Mouse (Mus musculus) NIH3T3 (cell line): ENCODE results near the gene Car6.

Experiments used
- DNase-seq: peaks from one replicate; pipeline ENCODE4 v3.0.0-alpha.2; 2012; ENCODE audit warnings: low read depth

The Car6 gene

GRCm38 (mm10) chr4:150201232-150201631, at the start of gene Car6:
Car6 (minus strand) TSS chr4:150201332.
- no peak for DNase-seq

- DNase-seq: peak; percentile 34
Measured at GRCm38 (mm10) chr4:150249731-150250270, 48.7 kb upstream of the Car6 start.

GRCm38 (mm10) chr4:150248917-150249316, 47.8 kb upstream of the Car6 start:
- DNase-seq: no peak

- DNase-seq: peak; percentile 81
Measured at GRCm38 (mm10) chr4:150248009-150248408, 46.9 kb upstream of the Car6 start.

GRCm38 (mm10) chr4:150245876-150246275, 44.7 kb upstream of the Car6 start:
- DNase-seq: no peak

GRCm38 (mm10) chr4:150242745-150243144, 41.6 kb upstream of the Car6 start:
- DNase-seq: no peak

GRCm38 (mm10) chr4:150241708-150242107, 40.6 kb upstream of the Car6 start:
- no peak for DNase-seq

- DNase-seq: no peak
Measured at GRCm38 (mm10) chr4:150240381-150240886, 39.3 kb upstream of the Car6 start.

- DNase-seq: peak; percentile 86
Measured at GRCm38 (mm10) chr4:150239951-150240368, 38.8 kb upstream of the Car6 start.

GRCm38 (mm10) chr4:150239503-150239902, 38.4 kb upstream of the Car6 start:
- DNase-seq: no peak

- no peak for DNase-seq
Measured at GRCm38 (mm10) chr4:150239087-150239480, 38.0 kb upstream of the Car6 start.

- DNase-seq: peak; percentile 54
Measured at GRCm38 (mm10) chr4:150238433-150239086, 37.4 kb upstream of the Car6 start.

GRCm38 (mm10) chr4:150237636-150238361, 36.7 kb upstream of the Car6 start:
- DNase-seq: peak; percentile 55

- DNase-seq: peak; percentile 98
Measured at GRCm38 (mm10) chr4:150236521-150237481, 35.7 kb upstream of the Car6 start, which contains the start of gene Eno1. Eno1 (plus strand) TSS chr4:150236721.

GRCm38 (mm10) chr4:150236031-150236430, 34.9 kb upstream of the Car6 start:
- DNase-seq: no peak

GRCm38 (mm10) chr4:150235585-150235984, 34.5 kb upstream of the Car6 start:
- DNase-seq: no peak

- DNase-seq: peak; percentile 44
Measured at GRCm38 (mm10) chr4:150234599-150235327, 33.6 kb upstream of the Car6 start.

- DNase-seq: no peak
Measured at GRCm38 (mm10) chr4:150231871-150232270, 30.7 kb upstream of the Car6 start.

GRCm38 (mm10) chr4:150230460-150231407, 29.6 kb upstream of the Car6 start:
- no peak for DNase-seq
